ENCODE assay signal across 8 mouse cellular contexts in the genomic region with DNA sequence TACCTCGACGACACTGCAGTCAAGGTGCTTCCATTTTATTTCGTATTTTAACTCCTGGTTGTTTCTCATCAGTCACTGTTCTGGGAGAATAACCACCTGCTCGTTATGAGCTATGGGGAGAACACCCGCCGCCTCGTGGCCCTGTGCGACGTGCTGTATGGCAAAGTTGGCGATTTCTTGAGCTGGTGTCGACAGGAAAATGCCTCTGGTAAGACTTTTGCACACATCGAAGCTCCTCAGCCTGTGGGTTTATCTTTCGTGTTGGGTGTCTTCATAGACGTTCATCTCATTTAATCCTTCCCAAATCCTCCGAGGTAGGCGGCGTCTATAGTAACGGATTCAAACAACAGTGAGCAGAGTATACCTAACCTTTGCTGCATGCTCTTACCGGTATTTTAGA. TPM values are rescaled to one million over a fixed set of nuclear protein-coding genes. Genes with fewer than 3 reads are reported as not detected.
DNase-seq lines count a peak whose midpoint lies in the region; ATAC-seq and TF ChIP-seq lines count a peak whose summit lies in the region.

A gene (minus strand): TSS at position 101 of the 400 bp plus-strand sequence.

- H3K4me3 ChIP-seq in forebrain, postnatal 0 days (ENCODE audit: low read depth, low read length): no peak within 1 kb of the TSS
- H3K4me3 ChIP-seq in hindbrain, embryonic 13.5 days: no peak within 1 kb of the TSS
- no peak within 1 kb of the TSS for H3K4me3 ChIP-seq in liver, embryonic 15.5 days (replicated peaks)

- 82% methylated on average over 19 of the region's 19 CpGs for WGBS in forebrain, postnatal 0 days
- 88% methylated on average over 19 of the region's 19 CpGs for WGBS in hindbrain, embryonic 13.5 days
- 76% methylated on average over 19 of the region's 19 CpGs for WGBS in liver, embryonic 15.5 days (ENCODE audit: insufficient replicate concordance)

- in situ Hi-C loops in Patski (cut with MboI; ENCODE audit: low pct_unique_long_range_greater_than_20kb): loop anchor here (10.0 kb wide), 1 partner anchor 57 kb away; no protein-coding TSS in a partner anchor

- CTCF ChIA-PET in Patski (lab: Charles Lee): interaction anchor here (0.6 to 5.3 kb wide), 6 partner anchors 11 to 48 kb away, joined by 3 to 22 read pairs (median 4); no protein-coding TSS in a partner anchor

- H3K4me1 ChIP-seq in forebrain, postnatal 0 days (ENCODE audit: insufficient read depth): no peaks in the 10 kb centered on the region
- H3K4me1 ChIP-seq in hindbrain, embryonic 13.5 days (replicated peaks): no peaks in the 10 kb centered on the region
- no peaks in the 10 kb centered on the region for H3K4me1 ChIP-seq in liver, embryonic 15.5 days (replicated peaks)

- H3K36me3 ChIP-seq in forebrain, postnatal 0 days (ENCODE audit: insufficient read depth): no peaks in the 10 kb centered on the region
- no peaks in the 10 kb centered on the region for H3K36me3 ChIP-seq in hindbrain, embryonic 13.5 days
- no peaks in the 10 kb centered on the region for H3K36me3 ChIP-seq in liver, embryonic 15.5 days (replicated peaks)

- H3K27me3 ChIP-seq in Patski: no peaks in the 10 kb centered on the region
- no peaks in the 10 kb centered on the region for H3K27me3 ChIP-seq in forebrain, postnatal 0 days (ENCODE audit: insufficient read depth, low read length)
- peaks cover 5% of the 10 kb centered on the region; the same call in 1 of the 2 replicates for H3K27me3 ChIP-seq in hindbrain, embryonic 13.5 days
- no peaks in the 10 kb centered on the region for H3K27me3 ChIP-seq in liver, embryonic 15.5 days

- no peak for TF ChIP-seq CTCF in Patski (IDR thresholded peaks at IDR 0.05)
- no peak for TF ChIP-seq CTCF in forebrain, postnatal 0 days (IDR thresholded peaks at IDR 0.05; ENCODE audit: low read depth)

- POLR2A ChIA-PET in Patski (lab: Charles Lee): interaction anchor here (0.8 to 2.1 kb wide), 6 partner anchors 9 to 160 kb away, joined by 3 to 6 read pairs (median 4); no protein-coding TSS in a partner anchor

- no peak within 1 kb of the TSS for H3K9ac ChIP-seq in forebrain, postnatal 0 days
- no peak within 1 kb of the TSS for H3K9ac ChIP-seq in hindbrain, embryonic 13.5 days
- no peak within 1 kb of the TSS for H3K9ac ChIP-seq in liver, embryonic 15.5 days

- no peak within 1 kb of the TSS for H3K4me2 ChIP-seq in forebrain, postnatal 0 days (ENCODE audit: low read depth)
- no peak within 1 kb of the TSS for H3K4me2 ChIP-seq in hindbrain, embryonic 13.5 days
- no peak within 1 kb of the TSS for H3K4me2 ChIP-seq in liver, embryonic 15.5 days

- DNase-seq in adrenal gland, adult 18-20 months (ENCODE audit: low spot score in 2 of 2): no peak
- no peak for DNase-seq in adrenal gland, adult (ENCODE audit: inconsistent age in 2 of 2, low spot score in 1 of 2)
- DNase-seq in Patski (ENCODE audit: low read depth, low spot score): peak; percentile 34
- DNase-seq in forebrain, postnatal 0 days: no peak
- DNase-seq in retina, postnatal 1 day: no peak
- no peak for DNase-seq in ovary, postnatal 14 days (ENCODE audit: low spot score)

- H3K27ac ChIP-seq in forebrain, postnatal 0 days (ENCODE audit: low read depth, low read length): no peak within 1 kb of the TSS
- H3K27ac ChIP-seq in hindbrain, embryonic 13.5 days: no peak within 1 kb of the TSS
- H3K27ac ChIP-seq in liver, embryonic 15.5 days (replicated peaks): no peak within 1 kb of the TSS

- H3K9me3 ChIP-seq in forebrain, postnatal 0 days (ENCODE audit: low read length): no peaks in the 10 kb centered on the region
- H3K9me3 ChIP-seq in hindbrain, embryonic 13.5 days: no peaks in the 10 kb centered on the region
- H3K9me3 ChIP-seq in liver, embryonic 15.5 days (replicated peaks): no peaks in the 10 kb centered on the region

- ATAC-seq in Patski: peak; percentile 11
- no peak for ATAC-seq in forebrain, postnatal 0 days
- ATAC-seq in hindbrain, embryonic 13.5 days (ENCODE audit: low FRiP score): no peak
- ATAC-seq in liver, embryonic 15.5 days (ENCODE audit: insufficient read depth): no peak

RNA-seq across cellular contexts. Expression of the gene that starts here (rescaled TPM):
- total RNA-seq in adrenal gland, adult 18-20 months (2021): 10 to 100 TPM; 65.1 to 69.5 TPM
- 91.7 TPM for polyA plus RNA-seq in Patski (2021)
- 124 and 132 TPM in 2 replicates for total RNA-seq in forebrain, postnatal 0 days (2014; rRNA removed)
- 70.1 and 77.1 TPM in 2 replicates for polyA plus RNA-seq in forebrain, postnatal 0 days (2015; fragmentation: Nextera tagmentation; extraction: Ambion mirVana)
- polyA plus RNA-seq in hindbrain, embryonic 13.5 days (2015; fragmentation: Nextera tagmentation; extraction: Ambion mirVana): 69.7 and 70.5 TPM in 2 replicates
- polyA plus RNA-seq in liver, embryonic 15.5 days (2015; fragmentation: Nextera tagmentation; extraction: Ambion mirVana): 18.7 and 20.0 TPM in 2 replicates
